Mouse (Mus musculus): ENCODE measurements around the gene 3110082I17Rik.

The 3110082I17Rik gene

DNA sequence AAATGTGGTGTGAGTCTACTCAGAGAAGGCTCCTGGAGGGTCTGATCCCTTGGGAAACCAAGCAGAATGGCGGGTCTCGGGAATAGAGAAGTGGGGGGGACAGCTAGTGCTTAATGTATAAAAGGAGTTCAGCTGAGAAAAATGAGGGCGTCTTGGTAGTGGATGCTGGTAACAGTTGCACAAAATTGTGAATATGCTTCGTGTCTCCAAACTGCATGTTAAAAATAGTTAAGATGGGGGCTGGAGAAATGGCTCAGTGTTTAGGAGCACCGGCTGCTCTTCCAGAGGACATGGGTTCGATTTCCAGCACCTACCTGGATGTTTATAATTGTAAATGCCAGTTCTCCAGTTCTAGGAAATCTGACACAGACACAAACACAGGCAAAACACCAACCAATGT lies 139.0 kb downstream of the 3110082I17Rik start:
- DNase-seq, result no peak

DNA sequence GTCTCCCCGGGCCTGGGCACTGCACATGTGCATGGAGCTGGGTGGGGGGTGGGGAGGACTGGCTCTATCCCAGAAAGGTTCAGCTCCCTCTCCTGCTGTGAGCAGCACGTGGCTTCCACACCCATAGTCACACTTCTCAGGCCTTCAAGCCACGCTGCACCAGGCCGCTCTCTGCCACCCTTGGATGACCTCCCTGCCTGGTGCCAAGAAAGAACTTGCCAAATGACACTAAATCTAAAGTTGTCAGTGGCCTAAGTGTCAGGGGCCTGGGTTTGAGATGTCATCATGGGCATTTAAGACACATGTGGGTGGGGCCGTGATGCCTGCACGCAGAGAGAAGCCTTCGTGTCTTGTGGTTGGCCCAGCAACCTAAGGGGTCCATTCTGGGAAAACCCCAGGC lies 139.9 kb downstream of the 3110082I17Rik start:
- no peak for DNase-seq

DNA sequence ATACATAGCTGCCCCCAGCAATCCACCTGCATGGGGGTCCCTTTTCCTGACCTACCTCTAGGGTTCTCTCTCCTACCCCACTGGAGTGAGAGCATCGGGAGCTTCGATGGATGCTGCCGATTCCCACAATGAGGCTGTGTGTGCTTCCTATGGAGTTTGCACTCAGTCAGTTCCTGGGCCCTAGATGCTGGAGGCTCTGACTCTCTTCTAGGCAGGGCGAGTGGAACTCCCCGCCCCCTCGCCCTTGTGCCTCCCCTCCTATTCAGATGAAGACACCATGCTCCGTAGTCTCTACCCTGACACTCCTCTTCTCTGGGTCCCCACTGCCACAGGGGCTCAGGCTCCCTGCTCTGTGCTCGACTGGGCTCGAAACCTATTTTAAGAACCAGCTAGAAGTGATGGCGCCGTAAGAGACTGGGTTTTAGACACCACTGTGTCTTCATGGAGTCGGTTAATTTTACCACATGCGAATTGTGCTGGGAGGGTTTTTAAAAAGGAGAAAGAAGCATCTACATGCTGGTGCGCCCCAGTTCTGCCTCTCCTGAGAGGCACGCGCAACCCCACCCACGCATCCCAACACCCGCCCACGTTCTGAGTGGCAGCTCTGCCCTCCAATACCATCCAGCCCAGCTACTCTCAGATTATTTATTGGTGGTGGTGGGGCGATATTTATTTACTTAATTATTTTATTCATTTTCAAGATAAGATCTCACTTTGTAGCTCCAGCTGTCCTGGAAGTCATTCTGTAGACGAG lies 142.4 kb downstream of the 3110082I17Rik start:
- no peak for DNase-seq

DNA sequence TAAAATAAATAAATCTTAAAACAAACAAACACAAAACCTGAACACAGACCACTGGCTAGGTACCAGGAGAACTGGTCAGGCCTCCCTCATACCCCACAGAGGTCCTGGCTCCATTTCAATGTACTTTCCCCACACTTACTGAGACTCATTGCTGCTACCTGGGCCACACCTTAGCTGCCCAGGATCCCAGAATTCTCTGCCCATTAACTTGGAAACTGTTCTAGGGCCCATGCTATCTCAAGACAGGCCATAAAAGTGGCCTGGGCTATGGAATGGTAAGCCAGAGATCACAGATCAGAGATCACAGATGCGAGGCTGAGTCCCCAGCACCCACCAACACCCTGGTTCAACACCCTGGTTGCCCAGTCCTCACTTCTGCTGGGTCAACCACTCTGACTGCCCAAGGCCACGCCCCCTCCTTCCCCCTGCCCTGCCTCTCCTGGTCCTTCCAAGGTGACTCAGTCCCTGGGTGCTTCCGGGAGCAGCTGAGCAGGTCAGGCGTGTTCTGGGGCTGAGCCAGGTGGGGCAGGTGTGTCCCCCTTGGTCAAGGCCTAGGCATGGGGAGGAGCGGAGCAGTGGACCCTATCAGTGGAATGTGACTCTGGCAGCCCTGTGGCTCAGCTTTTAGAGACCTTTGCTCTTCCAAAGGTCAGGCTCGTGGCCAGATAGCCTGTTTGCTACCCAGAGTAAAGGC lies 143.2 kb downstream of the 3110082I17Rik start:
- peak in 1 of 2 experiments; percentile 35 for DNase-seq

DNA sequence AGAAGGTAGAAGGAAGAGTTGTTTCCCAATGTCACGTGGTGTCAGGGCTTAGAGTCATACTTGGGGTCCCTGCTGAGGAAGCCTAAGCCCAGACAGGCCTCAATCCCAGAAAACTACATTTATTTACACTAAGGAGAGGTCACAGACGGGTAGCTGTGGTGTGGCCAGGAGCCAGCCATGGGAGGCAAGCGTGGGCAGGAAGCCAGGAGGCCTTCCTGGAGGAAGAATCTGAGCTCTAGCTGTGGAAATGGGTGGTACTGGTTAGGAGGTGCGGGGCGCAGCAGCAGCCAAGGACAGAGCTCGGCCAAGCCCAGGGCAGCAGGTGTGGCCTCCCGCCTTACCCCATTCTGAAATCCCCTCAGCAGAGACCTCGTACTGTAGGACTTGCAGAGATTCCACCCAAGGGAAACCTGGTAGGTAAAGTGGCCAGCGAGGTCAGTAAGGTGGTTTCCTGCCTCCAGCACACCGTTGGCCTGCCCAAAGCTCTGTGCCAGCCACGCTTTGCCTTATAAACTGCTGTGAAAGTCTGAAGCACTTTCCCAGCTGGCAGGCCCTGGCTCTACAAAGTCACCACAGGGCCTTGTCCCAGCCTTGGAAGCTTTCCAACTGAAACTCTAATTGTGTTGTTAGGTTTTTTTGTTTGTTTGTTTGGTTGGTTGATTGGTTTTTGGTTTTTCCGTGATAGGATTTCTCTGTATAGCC lies 145.2 kb downstream of the 3110082I17Rik start:
- no peak for DNase-seq

DNA sequence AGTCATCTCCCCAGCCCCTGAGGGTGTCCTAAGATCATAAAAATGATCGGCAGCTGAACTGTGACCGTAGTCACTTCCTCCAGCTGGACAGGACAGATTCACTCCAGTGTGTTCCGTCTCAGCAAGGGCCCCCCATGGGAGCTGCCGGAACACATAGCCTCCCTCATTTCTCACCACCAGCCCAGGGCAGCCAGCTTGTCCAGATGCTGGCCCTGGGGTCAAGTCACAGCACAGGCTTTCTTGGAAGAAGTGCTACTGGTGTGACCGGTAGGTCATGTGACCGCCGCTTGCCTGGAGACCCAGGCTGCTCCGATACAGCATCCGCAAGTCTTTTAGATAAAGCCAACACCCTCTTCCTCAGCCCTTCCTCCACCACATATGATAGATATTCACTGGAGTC lies 146.8 kb downstream of the 3110082I17Rik start:
- no peak for DNase-seq

DNA sequence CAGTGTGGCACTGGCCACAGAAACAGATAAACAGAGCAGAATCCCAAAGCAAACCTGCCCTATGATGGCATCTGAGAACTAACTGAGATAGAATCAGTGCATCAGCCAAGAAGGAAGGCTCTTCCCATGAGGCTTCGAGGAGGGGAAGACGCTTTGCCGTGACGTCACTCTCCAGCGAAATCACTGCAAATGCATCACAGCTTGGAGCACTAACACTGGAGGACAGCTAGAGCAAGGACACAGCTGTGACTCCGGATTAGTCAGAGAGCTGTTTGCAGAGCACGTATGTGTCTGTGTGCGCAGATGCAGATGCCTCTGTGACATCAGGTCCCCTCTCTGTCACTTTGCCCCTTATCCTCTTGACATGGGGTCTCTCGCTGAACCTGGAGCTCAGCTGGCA lies 148.5 kb downstream of the 3110082I17Rik start:
- no peak for DNase-seq

DNA sequence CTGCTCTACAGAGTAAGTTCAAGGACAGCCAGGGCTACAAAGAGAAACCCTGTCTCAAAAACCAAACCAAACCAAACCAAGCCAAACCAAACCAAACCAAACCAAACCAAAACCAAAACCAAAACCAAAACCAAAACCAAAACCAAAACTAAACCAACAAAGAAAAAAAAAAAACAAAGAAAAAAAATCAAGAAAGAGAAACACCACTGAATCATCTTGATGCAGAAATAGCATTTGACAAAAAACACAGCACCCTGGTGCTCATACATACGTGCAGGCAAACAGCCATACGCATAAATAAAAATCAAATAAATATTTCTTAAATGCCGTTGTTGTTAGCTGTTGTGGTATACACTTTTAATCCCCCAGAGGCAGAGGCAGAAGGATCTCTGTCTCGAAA lies 149.8 kb downstream of the 3110082I17Rik start:
- DNase-seq, result no peak

DNA sequence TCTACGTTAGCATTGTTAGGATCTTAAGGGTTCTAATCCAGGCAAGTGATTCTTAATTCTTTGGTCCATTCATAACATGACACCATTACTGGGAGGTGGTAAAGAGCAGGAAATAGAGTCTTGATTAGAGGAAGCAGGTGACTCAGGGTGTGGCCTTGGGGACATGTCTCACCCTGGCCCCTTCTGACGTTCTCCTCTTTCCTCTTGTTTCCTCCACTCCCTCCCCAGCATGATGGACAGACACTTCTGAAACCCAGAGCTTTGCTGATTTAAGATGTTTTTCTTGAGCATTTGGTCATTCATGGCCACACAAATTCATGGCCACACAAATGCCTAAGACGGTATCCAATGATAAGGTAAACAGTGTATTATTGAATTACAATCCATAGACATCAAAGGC lies 150.4 kb downstream of the 3110082I17Rik start:
- no peak for DNase-seq

Data from cerebellum, postnatal 10 days (tissue).